Mouse (Mus musculus): Measurements from ENCODE around the gene Gm10491. TPM values are rescaled to one million over a fixed set of nuclear protein-coding genes. Genes with fewer than 3 reads are reported as not detected.
"Not testable (repeated sequence)": the region's sequence is repeated elsewhere in the genome, so short reads cannot be mapped to it uniquely, and the experiment has no call there.

Gm10491 gene
- total RNA-seq (2021): not detected

DNA sequence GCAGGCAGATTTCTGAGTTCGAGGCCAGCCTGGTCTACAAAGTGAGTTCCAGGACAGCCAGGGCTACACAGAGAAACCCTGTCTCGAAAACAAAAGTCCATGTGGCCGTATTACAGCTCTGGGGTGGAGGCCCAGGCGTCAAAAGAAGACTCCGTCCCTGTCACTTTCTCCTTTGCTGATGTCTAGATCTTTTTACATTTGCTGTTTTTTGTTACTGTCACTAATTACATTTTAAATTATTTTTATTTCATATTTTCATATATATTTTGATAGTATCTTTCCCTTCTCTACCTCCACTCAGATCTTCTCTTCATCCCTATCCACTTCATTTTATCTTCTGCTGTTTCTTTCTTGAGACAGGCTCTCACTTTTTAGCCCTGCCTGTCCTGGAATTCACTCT is at the start of gene Gm10491:
TSS of gene Gm10491 (minus strand) at position 101 of the 400 bp plus-strand sequence.
- intact Hi-C loops (cut with DNase I): no loop called here

DNA sequence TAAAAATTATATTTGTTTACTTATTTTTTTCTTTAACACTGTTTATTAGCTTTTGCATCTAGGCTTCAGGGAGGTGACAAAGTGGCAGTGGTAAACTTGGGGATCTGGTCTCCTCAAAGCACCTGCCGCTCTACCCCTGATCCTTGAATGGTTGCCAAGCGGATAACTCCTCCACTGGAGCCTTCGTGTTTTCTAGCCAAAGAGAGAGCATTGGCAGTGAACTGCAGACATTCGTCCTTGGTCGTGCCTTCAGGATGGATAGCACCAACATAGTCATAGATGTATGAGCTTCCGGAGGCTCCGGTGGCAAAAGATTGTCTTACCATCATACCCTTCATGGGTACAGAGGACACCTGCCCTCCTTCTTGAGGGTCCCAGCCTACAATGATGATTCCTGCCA is 42.5 kb upstream of the Gm10491 start:
- intact Hi-C loops (cut with DNase I): no loop called here
- DNase-seq: no peak

More for the DNA sequence above, at the start of gene Gm10491:
- no peak for DNase-seq

DNA sequence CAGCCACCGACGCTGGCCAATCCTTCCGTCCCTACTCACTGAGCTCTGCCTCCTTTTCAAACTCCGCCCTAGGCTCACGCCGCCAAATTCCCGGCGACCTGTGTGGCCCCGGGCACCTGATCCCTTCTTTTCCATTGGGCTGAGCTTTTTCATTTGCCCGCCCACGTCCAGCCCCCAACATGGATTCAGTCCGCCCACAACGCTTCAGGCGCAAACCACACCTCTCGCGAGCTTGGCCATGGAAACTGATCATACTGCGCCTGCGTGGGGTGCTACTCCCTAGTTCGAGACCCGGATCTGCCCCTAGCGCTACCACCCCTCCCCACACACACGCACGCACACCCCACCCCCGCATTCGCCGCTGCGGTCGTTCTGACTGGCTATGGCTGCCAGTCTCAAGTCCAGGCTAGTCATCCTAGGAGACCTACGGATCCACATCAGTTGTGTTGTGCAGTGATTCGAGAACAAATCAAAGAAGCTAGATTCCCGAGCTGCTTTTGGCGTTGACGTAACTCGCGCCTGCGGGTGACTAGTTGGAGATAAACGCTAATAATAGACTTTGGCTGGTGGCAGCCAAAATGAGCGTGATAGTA is 40.4 kb upstream of the Gm10491 start:
- peak; percentile 94 for DNase-seq
- intact Hi-C loops (cut with DNase I): no loop called here

DNA sequence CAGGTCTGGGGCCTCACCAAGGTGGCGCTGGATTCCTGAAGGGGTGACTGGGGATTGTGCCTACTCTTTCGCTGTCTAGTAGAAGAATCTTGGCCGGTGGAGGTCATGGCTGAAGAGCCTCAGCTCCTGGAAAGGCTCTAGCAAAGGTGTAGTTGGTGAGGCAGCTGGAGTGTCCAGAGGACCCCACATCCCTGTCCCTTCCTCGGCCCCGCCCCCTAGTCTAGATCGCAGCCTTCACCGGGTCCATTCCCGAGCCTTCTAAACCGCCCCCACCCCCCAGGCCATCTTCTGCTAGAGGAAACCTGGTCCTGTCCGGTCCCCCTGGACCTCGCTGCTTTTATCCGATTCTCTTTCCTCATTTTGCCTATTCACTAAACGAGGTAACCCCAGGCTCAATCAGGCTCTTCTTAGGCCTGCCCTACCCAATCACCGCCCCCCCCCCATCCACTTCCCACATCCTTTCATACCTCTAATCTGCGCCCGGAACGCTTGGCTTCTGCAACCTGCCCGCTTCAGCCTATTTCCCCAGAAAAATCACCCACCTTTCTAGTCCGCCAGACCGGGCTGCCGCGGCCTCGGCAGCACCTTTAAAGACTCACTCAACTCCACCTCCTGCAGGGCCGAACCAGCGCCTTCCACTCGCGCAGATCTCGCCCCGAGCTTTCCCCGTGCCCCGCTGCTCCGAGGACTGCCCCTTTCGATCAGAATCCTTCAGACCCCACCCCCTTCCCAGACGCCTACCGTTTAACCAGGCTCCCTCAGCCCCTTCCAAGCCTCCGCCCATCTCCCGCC is 39.7 kb upstream of the Gm10491 start, which contains the start of gene Hdac6:
TSS of gene Hdac6 (minus strand) at position 782 of the 792 bp plus-strand sequence.
- intact Hi-C loops (cut with DNase I): no loop called here
- DNase-seq: peak; percentile 27

DNA sequence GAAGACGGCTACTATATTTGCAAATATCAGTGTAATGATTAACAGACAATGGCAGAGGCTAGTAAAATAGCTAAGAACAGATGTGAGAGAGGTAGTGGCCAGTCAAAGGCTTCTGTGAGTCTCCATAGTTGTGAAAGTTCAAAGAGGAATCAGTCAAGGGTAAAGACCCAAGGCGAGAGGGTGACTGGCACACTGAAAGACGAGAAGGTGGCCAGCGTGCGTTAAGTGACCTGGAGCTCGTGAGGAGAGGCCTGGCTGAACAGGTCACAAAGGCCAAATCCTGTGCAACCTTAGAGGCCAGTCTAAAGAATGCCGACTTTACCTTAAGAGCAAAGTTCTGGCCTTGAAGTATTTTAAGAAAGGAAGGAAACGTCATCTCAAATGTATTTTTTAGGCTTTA is 38.0 kb upstream of the Gm10491 start:
- DNase-seq: no peak
- intact Hi-C loops (cut with DNase I): no loop called here

DNA sequence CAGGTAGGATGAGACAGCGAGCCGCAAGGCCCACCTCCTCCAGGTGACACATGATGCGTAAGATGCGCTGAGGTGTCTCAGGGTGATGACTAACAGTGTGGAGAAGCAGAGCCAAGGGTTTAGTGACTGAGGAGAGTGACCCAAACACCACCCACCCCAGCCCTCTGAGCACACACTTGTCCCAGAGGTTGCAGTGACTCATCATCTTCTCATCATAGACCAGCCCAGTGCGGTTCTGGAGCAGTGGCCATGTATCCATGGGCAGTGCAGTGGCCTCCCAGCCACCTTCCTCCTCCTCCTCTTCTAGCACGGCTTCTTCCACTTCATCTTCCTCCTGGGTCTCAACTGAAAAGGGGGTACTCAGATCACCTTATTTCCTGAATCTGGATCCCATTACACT is 30.0 kb upstream of the Gm10491 start:
- DNase-seq: no peak
- intact Hi-C loops (cut with DNase I): no loop called here

DNA sequence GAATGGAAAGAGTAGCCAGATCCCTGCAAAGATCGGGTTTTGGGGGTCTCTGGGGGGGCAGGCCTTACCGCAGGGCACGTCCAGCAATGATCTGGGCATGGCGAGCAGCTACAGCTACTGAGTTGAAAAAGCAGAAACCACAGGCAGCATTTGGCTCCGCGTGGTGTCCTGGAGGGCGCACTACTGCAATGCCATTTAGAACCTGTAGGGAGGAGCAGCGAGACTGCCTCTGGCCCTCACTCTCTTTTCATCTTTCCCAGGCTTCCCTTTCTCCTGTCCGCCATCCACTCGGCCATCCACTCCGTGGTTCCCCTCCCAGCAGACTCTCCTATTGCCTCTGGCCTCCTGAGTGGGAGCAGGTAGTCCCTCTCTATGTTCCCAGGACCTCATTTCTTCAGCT is 29.2 kb upstream of the Gm10491 start:
- no peak for DNase-seq
- intact Hi-C loops (cut with DNase I): no loop called here

DNA sequence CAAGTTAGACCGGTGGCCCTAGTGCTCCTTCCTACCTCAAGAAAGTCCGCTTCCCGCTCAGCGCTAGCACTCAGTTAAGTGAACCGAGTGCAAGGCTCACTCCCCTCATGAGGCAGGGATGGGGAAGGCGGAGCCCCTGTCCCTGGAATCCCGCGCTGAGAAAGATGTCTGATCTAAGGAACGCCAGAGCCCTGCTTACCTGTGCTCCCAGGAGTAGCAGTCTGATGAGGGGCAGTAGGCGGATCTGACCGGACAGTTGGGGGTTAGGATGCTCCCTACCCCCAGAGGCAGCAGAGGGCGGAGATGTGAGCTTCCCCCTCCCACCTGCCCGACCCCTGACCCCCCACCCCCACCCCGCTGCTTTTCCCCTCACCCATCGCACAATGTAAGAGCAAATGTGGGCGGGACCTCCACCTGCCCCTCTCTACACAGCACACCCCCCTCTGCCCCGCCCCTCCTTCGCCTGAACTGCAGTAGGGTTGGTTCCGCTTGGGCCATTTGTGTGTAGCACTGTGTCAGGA is 20.7 kb upstream of the Gm10491 start, which contains the start of gene Eras:
TSS of gene Eras (minus strand) at position 338 of the 521 bp plus-strand sequence.
- intact Hi-C loops (cut with DNase I): no loop called here
- DNase-seq: no peak

DNA sequence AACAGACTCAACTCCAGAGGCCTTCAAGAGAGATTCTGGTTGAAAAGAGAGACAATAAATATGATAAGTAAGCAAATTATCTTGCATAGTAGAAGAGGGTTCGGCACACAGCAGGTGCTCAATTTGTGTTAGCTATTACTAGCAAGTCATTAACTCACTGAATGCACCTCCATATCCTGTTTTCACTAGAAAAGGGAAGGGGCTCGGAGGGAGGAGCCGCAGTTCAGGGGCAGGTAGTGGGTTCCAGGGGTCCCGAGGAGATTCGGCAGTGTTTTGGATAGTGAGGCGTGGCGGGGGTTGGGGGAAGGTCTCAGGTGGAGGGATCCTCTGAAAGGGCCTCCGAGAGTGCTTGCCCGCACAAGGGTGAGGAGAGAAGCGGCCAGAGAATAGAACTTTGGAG is 19.5 kb upstream of the Gm10491 start:
- no peak for DNase-seq
- intact Hi-C loops (cut with DNase I): no loop called here

DNA sequence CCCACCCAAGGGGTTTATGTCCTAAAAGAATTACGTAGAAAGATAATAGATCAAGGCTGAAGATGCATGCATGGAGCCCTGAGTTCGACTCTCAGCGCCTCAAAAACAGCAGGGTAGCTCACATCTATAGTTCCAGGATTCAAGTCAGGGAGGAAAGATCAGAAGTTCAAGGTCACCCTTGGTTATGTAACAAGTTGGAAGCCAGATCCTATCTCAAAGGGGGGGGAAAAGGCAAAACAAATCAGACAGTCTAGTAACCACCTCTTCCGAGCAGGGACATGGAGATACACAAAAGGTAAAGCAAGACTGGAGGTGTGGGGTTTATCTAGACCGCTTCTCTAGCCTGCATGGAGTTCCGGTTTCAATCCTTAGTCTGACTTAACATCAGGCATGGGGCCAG is 18.6 kb upstream of the Gm10491 start:
- intact Hi-C loops (cut with DNase I): no loop called here
- no peak for DNase-seq

DNA sequence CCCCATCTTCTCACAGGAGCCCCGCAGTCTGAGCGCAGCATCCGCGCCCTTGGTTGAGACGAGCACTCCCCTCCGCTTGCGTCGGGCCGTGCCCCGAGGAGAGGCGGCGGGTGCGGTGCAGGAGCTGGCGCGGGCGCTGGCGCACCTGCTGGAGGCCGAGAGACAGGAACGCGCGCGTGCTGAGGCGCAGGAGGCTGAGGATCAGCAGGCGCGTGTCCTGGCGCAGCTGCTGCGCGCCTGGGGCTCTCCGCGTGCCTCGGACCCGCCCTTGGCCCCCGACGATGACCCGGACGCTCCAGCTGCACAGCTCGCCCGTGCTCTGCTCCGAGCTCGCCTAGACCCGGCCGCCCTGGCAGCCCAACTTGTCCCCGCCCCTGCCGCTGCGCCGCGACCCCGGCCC is 14.4 kb upstream of the Gm10491 start:
- no peak for DNase-seq
- intact Hi-C loops (cut with DNase I): no loop called here

DNA sequence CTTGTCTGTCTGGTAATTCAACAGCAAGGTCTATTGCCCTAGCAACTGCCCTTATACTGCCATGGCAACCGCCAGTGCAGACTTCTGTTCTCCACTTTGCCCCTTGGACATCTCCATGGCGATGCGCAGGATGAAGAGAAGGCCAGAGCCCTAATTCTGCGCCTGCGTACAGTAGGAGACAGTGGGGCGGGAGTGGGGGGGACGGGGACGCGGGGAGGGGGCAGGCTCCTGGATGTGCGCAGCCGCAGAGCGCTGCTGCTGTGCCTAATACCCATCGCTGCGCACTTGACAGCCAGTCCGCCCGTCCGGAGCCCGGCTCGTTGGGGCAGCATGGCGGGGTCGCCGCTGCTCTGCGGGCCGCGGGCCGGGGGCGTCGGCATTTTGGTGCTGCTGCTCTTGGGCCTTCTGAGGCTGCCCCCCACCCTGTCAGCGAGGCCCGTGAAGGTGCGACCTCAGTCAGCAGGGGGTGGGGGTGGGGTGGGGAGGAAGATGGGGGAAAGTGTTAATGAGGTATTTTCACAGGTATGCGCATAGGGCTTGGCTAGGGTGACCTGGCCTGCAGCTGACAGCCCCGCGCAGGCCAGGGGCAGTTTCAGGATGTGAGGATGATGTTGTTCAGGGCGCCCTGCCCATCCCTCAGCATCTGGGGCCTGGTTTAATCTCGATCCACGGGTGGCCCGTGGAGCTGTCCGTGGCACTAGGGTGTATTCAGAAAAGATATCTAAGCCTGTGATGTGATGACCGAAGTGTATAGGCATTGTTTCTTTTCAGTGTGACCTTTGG is 12.2 kb upstream of the Gm10491 start, which contains the start of gene Pcsk1n:
TSS of gene Pcsk1n (plus strand) at position 222 of the 783 bp plus-strand sequence.
- intact Hi-C loops (cut with DNase I): no loop called here

DNA sequence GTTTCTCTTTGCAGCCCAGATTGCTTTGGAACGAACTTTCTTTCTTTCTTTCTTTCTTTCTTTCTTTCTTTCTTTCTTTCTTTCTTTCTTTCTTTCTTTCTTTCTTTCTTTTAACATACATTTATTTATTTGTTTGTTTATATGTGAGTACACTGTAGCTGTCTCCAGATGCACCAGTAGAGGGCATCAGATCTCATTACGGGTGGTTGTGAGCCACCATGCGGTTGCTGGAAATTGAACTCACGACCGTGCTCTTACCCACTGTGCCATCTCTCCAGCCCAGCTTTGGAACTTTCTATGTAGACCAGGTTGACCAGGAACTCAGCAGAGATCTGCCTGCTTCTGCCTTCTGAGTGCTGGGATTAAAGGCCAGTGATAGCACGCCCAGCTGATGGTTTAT is 10.3 kb upstream of the Gm10491 start:
- DNase-seq; intact Hi-C loops (cut with DNase I): not testable (repeated sequence)

More for the DNA sequence above, 12.2 kb upstream of the Gm10491 start, which contains the start of gene Pcsk1n:
- DNase-seq: peak; percentile 74

DNA sequence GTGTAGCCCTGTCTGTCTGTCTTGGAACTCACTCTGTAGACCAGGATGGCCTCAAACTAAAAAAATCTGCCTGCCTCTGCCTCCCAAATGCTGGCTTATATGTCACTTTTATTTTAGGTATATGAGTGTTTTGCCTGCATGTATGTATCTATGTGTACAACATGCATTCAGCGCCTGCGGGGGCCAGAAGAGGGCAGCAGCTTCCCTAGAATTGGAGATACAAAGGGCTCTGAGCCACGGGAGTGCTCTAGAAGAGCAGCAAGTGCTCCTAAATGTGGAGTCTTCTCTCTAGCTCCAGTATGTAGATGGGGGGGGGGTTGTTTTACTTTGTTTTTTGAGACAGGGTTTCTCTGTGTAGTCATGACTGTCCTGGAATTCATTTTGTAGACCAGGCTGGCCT is 8.0 kb upstream of the Gm10491 start:
- intact Hi-C loops (cut with DNase I); DNase-seq: not testable (repeated sequence)

DNA sequence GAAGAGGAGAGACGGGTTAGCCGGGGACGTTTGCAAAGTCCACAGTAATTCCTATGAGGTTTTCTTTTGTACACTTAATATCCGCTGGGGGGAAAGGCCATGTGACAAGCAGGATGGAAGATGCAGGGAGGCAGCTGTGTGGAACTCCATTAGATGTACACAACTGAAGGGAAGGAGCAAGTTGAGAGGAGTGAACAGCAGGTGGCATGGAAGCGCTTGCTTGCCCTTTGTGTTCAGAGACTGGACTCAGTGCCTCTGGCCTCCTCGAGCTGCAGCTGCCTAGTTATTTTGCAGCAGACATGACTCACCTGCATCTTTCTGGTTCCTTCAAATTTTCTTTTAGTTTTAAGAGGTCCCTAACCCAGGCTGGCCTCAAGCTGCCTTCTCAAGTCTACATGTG is 2.8 kb upstream of the Gm10491 start:
- intact Hi-C loops (cut with DNase I): no loop called here
- no peak for DNase-seq

DNA sequence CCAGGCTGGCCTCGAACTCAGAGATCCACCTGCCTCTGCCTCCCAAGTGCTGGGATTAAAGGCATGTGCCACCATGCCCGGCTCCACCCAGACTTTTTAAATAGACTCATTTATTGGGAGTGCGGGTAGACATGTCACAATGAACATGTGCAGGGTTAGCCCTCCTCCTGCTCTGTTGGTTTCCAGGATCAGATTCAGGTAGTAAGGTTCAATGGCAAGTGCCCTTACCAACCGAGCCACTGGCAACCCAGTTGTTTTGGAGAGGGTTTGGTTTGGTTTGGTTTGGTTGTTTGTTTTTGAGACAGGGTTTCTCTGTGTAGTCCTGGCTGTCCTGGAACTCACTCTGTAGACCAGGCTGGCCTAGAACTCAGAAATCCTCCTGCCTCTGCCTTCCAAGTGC is 1.6 kb upstream of the Gm10491 start, which contains the start of gene Gm10490:
TSS of gene Gm10490 (plus strand) at position 301 of the 400 bp plus-strand sequence.
- intact Hi-C loops (cut with DNase I); DNase-seq: not testable (repeated sequence)

DNA sequence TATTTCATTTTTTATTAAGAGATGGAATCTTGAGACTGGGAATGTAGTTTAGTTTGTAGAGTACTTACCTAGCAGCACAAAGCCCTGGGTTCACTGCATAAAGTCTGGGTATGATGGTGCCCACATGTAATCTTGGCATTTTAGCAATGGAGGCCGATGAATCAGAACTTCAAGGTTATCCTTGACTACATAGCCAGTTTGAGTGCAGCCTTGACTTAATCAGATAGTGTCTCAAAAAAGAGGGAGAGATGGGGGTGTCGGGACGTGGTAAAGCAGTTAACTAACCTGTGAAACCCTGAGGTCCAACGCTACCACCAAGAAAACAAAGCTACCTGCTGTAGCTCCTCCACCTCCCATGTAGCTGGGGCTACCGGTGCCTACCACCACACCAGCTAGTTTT is 3.2 kb downstream of the Gm10491 start:
- intact Hi-C loops (cut with DNase I): no loop called here
- no peak for DNase-seq

DNA sequence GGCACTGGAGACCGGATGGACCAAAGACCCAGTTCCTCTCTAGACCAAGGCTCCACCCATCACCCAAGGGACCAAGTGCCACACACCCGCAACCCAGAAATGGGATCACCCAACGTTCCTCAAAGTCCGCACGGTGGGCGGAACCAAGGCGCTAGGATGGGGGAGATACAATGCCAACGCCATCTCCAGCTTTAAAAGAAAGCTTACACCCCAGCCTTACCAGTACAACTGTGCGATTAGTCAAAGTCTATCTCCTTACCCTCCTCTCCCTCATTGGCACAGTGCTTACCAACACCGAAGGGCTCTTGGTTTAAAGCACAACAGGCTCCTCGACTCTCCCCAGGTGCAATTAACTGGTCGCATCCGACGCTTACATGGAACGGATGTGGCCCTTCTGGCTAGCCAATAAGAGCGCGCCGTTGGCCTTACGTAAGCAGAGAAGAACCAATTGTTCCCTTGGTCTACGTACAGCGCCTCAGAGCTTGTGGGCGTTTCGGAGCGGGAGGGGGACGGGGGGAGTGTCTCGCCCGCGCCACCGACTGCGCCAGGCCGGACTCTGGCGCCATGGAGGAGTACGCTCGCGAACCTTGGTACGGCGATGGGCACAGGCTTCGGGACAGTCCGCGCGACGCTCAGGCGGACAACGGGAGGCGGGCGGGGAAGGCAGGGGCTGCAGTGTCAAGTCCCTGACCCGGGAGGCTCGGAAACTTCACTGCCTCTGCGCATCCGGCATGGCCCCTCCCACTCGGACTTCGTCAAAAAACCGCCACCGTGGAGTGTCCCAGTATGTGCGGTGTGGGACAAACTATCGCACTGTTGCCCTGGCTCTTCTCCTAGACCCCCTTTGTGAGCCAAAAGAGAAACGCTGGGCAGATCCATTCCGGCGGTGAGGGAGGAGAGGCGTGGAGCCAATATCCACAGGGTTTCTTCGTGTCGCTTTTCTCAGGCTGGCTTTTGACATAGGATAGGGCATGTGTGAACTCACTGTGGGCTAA is 8.5 kb downstream of the Gm10491 start, which contains the start of the genes Pqbp1 and Timm17b:
TSS of gene Pqbp1 (minus strand) at position 390 of the 995 bp plus-strand sequence.
TSS of gene Timm17b (plus strand) at position 478 of the 995 bp plus-strand sequence.
- intact Hi-C loops (cut with DNase I): no loop called here

DNA sequence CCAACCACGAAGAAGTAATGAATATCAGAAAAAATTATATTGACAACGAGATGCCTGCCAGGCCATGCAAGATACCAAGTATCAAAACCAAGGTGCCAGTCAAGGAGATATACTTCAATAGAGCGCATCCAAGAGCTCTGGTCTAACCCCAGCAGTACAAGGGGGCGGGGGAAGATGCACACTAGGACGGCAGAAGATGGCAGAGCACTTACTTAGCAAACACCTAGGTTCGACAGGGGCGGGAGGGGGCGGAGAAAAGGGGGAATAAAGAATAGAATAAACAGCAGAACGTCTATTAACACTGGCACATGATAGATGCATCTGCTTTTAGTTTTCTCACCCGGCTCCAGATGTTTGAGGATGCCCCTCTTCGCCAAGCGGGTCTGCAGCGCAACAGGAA is 9.4 kb downstream of the Gm10491 start:
- intact Hi-C loops (cut with DNase I): no loop called here

More for the DNA sequence above, 8.5 kb downstream of the Gm10491 start, which contains the start of the genes Pqbp1 and Timm17b:
- peak; percentile 89 for DNase-seq

More for the DNA sequence above, 9.4 kb downstream of the Gm10491 start:
- no peak for DNase-seq

Measured in left cerebral cortex, postnatal 4 days (tissue).